In the genomic region with DNA sequence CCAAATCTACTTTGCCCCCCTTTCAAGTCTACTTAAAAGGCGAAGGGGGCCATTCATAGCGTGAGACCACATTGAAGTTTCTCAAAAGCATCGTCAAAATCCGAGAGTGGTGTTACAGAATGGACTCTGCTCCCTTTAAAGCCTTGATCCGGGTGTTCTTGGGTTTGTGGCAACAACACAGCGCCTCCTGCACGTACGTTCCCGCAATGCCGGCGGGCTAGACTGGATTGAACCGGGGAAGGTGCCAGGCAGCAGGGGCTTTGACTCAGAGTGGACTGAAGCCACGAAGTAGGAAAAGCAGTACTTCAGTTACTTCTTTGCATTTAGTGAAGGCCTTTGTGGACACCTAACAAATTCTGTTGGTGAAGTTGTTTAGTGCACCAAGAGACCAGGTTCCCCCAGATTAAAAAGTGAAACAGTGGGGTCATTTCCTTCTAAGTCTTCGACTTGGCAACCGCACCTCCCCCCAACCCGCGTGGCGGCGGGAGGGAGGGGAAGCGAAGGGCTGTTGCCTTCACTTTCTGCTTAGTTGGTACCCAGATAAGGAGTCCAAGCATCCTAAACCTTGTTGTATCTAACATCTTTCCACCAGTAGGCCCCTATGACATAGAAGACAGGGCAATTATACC, we compare ENCODE assay signal across 8 mouse cellular contexts. TPM values are rescaled to one million over a fixed set of nuclear protein-coding genes. Genes with fewer than 3 reads are reported as not detected.
DNase-seq lines count a peak whose midpoint lies in the region; ATAC-seq lines count a peak whose summit lies in the region.

No protein-coding gene starts in this region.

- peak overlapping the region; percentile 28; the same call in 1 of the 2 replicates for H3K9ac ChIP-seq in intestine, embryonic 16.5 days (ENCODE audit: low read depth, low read length)

- WGBS in heart, embryonic 10.5 days, result under 1% methylated on average over 20 of the region's 20 CpGs
- under 1% methylated on average over 20 of the region's 20 CpGs for WGBS in intestine, embryonic 16.5 days

- no peaks in the 10 kb centered on the region for H3K9me3 ChIP-seq in heart, embryonic 10.5 days
- H3K9me3 ChIP-seq in intestine, embryonic 16.5 days (ENCODE audit: control insufficient read depth, low read length), result no peaks in the 10 kb centered on the region

- no peak overlapping the region for H3K27ac ChIP-seq in heart, embryonic 10.5 days
- H3K27ac ChIP-seq in intestine, embryonic 16.5 days (ENCODE audit: low read length), result peak overlapping the region; percentile 65

- DNase-seq in heart, embryonic 10.5 days (ENCODE audit: low spot score), result peak; percentile 76
- no peak for DNase-seq in heart, adult 8-10 months (ENCODE audit: low spot score)
- no peak for DNase-seq in urinary bladder, postnatal 10 days (ENCODE audit: low spot score)
- no peak for DNase-seq in B cell, adult 2 months
- DNase-seq in adrenal gland, postnatal 4 days (ENCODE audit: low spot score in 2 of 2), result no peak

- peaks cover 30% of the 10 kb centered on the region for H3K4me1 ChIP-seq in heart, embryonic 10.5 days
- peaks cover 13% of the 10 kb centered on the region for H3K4me1 ChIP-seq in intestine, embryonic 16.5 days (ENCODE audit: control insufficient read depth, insufficient read depth, low read length)

- peak overlapping the region; percentile 19 for H3K4me3 ChIP-seq in heart, embryonic 10.5 days
- peak overlapping the region; percentile 6; the same call in 1 of the 2 replicates for H3K4me3 ChIP-seq in intestine, embryonic 16.5 days (ENCODE audit: low read length)

- peaks cover 99% of the 10 kb centered on the region for H3K27me3 ChIP-seq in heart, embryonic 10.5 days (ENCODE audit: insufficient read depth, poor library complexity, severe bottlenecking)
- peaks cover 51% of the 10 kb centered on the region for H3K27me3 ChIP-seq in intestine, embryonic 16.5 days (replicated peaks; ENCODE audit: control insufficient read depth, insufficient read depth, low read length)

- peak overlapping the region; percentile 40 for H3K4me2 ChIP-seq in intestine, embryonic 16.5 days (ENCODE audit: low read depth, low read length)

- H3K36me3 ChIP-seq in heart, embryonic 10.5 days, result no peaks in the 10 kb centered on the region
- no peaks in the 10 kb centered on the region for H3K36me3 ChIP-seq in intestine, embryonic 16.5 days (ENCODE audit: control insufficient read depth, insufficient read depth, low read length)

- ATAC-seq in common myeloid progenitor, adult 5-6 weeks (replicated peaks; ENCODE audit: low read depth, poor library complexity, severe bottlenecking), result peak; percentile 27
- peak; percentile 16; the same call in 1 of the 2 replicates for ATAC-seq in intestine, embryonic 16.5 days
- ATAC-seq in megakaryocyte progenitor cell, adult 5-6 weeks (replicated peaks; ENCODE audit: poor library complexity), result peak; percentile 30; the same call in 1 of the 2 replicates

RNA-seq across cellular contexts. Expression of a gene that starts 1.8 kb away (rescaled TPM):
- polyA plus RNA-seq in heart, embryonic 10.5 days (2016; fragmentation: Nextera tagmentation; extraction: Ambion mirVana), result 0.09 and 0.77 TPM in 2 replicates
- under 1 TPM in 1 of 4 experiments, not detected in 3; 0.14 TPM for total RNA-seq in heart, adult 8-10 months (2022)
- not detected in 2 replicates for total RNA-seq in common myeloid progenitor, adult 5-6 weeks (2017)
- polyA plus RNA-seq in intestine, embryonic 16.5 days (2015; fragmentation: Nextera tagmentation; extraction: Ambion mirVana), result 2.9 and 3.3 TPM in 2 replicates
- 0.47 TPM in 1 of 2 replicates, not detected in the other for total RNA-seq in megakaryocyte progenitor cell, adult 5-6 weeks (2015)
- total RNA-seq in megakaryocyte progenitor cell, adult 5-6 weeks (2017), result not detected in 2 replicates
- total RNA-seq in adrenal gland, postnatal 4 days (2021), result under 1 TPM in 1 of 2 experiments, not detected in 1; 0.45 TPM

RNA-seq across cellular contexts. Expression of a gene that starts 15.4 kb away (rescaled TPM):
- 0.25 and 0.62 TPM in 2 replicates for polyA plus RNA-seq in heart, embryonic 10.5 days (2016; fragmentation: Nextera tagmentation; extraction: Ambion mirVana)
- not detected for total RNA-seq in heart, adult 8-10 months (2022)
- total RNA-seq in common myeloid progenitor, adult 5-6 weeks (2017), result not detected in 2 replicates
- polyA plus RNA-seq in intestine, embryonic 16.5 days (2015; fragmentation: Nextera tagmentation; extraction: Ambion mirVana), result 0.50 and 0.81 TPM in 2 replicates
- not detected in 2 replicates for total RNA-seq in megakaryocyte progenitor cell, adult 5-6 weeks (2015)
- total RNA-seq in megakaryocyte progenitor cell, adult 5-6 weeks (2017), result not detected in 2 replicates
- total RNA-seq in adrenal gland, postnatal 4 days (2021), result not detected
